Mouse (Mus musculus) ovary, postnatal 10 days (tissue): ENCODE data around the gene Cd99l2.
A peak's percentile ranks its signal among the peaks of the same experiment; 100 is the strongest.
"Not testable (repeated sequence)": the region's sequence is repeated elsewhere in the genome, so short reads cannot be mapped to it uniquely, and the experiment has no call there.

Experiments used
- DNase-seq: peaks from one replicate; pipeline ENCODE4 v3.0.0; 2022; ENCODE audit warnings: low spot score

Gene Cd99l2

DNA sequence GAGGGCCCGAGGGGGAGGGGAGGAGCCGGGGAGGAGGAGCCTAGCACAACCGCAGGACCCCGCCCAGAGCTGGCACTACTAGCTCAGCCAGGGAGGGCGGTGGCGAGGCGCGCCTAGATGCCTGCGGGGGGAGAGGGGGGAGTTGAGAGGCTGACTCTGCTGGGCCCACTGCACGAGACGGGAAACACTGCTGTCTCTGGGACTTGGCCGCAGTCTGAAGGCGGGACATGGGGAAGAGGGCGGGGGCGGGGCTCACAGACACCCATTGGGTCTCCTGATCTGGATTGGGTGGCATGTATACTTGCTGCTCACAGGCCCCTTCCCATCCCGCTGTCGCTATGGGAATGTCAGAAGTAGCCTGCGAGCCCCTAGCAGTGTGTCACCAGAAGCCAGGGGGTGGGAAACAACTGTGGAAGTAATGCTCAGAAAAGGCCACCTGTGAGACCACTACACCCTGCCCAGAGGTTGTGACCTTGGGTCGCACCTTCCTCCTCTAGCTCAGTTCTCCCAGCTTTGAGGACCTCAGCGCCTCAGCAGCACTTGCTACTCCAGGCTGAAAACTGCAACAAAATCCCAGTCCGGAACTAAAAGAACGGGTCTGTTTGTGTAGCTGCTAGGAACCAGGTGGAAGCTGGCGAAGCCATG, at the start of gene Cd99l2:
Gene Cd99l2, minus strand, starts transcription at position 216 of the 645 bp plus-strand sequence.
- DNase-seq, result peak; percentile 53

DNA sequence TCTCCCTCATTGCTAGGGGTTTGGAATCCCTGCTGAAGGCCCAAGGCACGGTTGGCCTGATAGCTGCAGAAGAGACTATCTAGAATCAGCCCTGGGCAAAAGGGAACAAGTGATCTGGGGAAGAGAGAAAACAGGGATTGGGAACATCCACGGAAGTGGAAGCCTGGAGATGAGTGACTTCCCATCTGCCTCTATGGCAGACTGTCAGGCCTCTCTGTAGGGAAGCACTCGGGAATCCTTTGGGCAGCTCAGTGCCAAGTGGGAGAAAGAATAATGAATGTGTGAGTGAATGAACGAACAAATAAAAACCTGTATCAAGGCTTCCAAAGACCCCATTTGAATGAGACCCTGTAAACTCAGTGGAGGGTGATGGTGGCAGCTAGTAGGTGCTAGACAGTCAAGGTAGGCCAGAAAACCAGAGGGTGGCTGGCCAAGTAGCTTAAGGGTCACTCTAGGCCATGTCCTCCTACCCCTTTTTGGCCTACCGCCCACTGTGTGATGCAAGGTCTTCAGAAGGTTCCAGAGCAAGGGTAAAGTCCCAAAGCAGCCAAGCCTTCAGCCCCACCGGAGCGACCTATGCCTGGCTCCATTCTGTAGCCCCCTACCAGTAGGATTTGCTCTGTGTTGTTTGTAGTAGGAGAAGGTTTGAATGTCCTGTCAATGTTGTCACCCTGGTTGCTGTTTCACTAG, 48.3 kb upstream of the Cd99l2 start:
- no peak for DNase-seq

DNA sequence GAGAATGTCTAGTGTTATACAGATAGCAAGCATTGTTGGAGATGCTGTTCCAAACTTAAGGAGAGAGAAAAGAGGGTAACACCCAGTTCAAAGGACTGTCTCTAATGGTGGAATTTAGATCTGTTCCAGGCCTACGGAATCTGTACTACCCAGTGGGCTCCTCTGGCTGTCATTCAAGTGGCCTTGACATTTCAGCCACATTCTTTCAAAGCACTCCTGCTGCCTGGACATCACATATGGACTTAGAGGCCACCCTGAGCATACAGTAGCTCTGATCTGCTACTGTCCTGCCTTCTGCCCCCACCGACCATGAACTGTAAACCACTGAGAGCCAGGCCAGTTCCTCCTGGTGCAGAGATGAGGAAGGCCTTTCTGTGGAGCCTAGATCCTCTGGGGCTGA, 45.1 kb upstream of the Cd99l2 start:
- DNase-seq, result no peak

DNA sequence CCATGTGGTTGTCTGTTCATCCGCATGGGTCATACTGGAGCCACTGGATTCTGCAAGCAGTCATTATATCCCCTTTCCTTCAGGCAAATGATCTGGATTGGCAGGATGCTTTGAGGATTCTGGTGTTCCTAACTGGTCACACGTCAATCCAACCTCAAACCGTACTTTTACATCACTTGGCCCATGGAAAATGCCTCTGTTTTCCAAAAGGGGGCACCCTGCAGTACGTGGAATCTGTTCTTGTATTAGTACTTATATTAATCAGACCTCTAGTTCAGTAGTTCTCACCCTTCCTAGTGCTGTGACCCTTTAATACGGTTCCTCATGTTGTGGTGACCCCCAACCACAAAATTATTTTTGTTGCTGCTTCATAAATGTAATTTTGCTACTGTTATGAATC, 41.5 kb upstream of the Cd99l2 start:
- DNase-seq, result no peak

DNA sequence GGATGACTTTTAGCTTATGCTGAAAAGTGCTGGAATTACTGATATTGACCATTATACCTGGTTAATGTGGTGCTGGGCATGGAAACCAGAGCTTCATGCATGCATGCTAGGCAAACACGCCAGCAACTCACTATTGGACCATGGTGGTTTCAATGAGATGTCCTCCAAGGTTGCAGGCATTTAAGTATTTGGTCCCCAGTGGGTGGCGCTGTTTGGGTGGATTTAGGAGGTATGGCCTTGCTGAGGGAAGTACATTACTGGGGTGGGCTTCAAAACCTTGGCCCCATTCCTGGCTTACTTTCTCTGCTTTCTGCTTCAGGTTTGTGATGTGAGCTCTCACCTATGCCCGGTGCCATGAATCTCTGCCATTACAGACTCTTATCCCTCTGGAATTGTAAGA, 40.0 kb upstream of the Cd99l2 start:
- DNase-seq, result no peak

DNA sequence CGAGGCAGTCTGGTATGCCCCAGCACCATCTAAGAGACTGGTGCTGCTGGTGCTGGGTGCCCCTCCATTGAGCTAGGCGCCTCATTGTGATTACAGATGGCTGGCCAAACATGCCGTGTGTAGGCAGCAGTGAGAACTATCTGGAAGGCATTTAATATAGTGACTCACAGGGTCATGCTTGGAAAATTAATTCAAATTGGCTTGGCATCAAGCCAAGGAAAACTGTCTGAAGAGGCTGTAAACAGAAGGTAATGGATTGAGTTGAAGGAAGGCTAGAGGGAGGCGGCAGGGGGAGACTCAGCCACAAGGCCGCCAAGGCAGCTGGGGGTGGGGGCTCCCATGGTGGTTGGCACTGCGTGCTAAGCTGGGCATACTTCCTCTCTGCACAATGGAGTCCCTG, 36.0 kb upstream of the Cd99l2 start:
- no peak for DNase-seq

DNA sequence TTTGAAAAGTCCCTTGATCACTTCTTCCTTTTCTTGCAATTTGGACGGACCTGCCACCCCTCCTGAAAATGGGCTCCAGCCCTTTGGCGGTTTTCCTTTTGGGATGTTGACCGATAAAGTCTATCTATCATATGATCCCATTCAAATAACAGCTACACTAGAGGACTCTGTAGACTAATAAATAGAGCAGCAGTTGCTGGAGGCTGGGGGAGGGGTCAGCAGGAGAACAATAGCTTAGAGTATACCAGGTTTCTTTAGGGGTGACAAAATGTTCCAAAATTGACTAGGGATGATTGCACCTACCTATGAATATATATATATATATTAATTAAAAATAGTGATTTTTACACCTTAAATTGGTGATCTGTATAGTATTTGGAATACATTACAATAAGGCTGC, 35.5 kb upstream of the Cd99l2 start:
- no peak for DNase-seq

DNA sequence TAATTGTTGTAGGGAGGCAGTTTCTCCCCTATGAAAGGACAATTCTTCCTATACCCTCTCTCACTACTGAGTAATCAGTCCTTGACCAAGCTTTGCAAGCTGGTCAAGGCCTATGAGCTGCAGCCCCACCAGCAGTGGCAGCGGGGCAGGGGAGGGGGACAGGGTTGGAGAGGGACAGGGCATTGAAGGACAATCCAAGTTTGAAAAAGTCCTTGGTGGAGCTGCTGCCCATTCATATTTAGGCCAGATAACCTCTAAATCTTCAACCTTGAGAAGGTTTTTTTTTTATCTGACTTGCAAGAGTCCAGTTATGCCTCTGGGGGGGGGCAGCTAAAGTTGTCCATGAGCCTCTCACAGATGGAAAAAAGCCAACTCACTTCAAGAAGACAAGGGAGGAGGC, 34.8 kb upstream of the Cd99l2 start:
- DNase-seq, result no peak

DNA sequence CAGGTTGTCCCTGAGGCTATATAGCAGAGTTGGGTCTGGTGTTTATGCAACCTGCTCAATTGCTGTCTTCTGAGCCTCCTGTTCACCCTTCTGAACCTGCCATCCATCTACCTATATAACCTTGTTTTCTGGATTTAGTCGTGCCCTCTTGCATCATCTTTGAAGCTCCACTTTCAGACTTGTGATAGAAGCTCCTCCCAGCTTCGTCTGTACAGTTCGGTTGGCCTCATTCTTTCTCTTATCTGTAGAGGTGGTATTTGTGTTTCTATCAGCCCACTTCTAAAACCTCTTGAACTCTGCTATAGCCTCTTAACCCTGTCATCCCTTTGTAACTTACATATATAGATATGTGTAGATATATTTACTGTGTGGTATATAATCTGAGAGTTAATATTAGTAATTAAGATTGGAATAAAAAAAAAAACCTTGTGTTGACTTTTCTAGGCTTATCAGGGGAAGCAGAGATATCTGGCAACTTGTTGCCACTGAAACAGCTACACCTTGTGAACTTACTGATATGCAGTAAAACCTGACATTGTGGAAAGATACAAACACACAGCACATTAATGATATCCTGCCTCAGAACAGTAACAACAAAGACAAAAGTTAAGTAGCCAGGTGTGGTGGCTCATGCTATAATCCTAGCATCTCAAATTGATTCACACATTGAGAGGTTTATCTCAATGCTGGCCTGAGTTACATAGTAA, 33.1 kb upstream of the Cd99l2 start:
- DNase-seq, result no peak

DNA sequence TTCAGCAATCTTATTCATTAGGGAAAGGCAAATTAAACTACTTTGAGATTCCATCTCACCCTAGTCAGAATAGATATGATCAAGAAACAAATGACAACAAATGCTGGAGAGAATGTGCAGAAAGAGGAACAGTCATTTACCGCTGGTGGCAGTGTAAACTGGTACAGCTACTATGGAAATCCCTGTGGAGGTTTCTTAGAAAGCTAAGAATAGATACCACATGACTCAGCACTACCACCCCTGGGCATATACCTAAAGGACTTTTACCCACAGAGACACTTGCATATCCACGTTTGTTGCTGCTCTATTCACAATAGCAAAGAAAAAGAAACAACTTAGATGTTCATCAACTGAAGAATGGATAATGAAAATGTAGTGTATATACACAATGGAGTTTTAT, 31.7 kb upstream of the Cd99l2 start:
- no peak for DNase-seq

DNA sequence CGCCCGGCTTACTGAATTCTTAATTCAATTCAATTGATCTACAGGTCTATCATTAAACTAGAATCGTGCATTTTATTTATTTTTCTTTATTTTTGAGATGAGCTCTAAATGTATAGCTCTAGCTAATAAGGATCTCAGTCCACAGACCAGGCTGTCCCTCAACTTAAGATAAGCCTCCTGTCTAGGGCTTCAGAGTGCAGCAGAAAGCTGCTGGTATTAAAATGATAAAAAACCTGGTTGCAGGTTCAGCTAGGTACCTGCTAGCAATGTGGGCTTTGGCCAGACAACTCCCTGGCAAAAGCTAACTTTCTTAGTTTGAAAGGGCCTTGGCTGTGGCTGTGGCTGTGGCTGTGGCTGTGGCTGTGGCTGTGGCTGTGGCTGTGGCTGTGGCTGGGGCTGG, 30.2 kb upstream of the Cd99l2 start:
- DNase-seq, result no peak

DNA sequence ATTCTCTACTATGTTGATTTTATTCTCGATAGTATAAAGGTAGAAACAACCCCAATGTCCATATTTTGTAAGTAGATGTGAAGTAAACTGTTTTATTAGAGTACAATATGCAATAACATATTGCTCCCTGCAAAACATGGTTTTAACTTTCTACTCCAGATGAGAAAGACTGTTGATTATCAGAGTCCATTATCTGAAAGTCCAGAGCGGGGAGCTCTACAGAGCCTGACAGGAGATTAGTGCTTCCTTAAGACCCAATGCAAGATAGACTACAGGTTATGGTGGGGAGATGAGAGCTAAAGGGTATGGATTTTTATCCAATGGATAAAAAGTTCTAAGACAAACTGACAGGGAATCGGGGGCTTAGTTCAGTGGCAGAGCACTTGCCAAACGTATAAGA, 26.6 kb upstream of the Cd99l2 start:
- no peak for DNase-seq

DNA sequence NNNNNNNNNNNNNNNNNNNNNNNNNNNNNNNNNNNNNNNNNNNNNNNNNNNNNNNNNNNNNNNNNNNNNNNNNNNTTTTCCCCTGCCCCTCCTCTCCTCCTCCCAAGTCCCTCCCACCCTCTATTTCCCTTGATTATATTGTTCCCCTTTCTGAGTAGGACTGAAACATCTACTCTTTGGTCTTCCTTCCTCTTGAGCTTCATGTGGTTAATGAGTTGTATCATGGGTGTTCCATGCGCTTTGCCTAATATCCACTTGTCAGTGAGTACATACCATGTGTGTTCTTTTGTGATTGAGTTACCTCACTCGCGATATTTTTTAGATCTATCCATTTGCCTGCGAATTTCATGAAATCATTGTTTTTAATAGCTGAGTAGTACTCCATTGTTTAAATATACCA, 13.9 kb upstream of the Cd99l2 start:
- DNase-seq, result not testable (repeated sequence)

DNA sequence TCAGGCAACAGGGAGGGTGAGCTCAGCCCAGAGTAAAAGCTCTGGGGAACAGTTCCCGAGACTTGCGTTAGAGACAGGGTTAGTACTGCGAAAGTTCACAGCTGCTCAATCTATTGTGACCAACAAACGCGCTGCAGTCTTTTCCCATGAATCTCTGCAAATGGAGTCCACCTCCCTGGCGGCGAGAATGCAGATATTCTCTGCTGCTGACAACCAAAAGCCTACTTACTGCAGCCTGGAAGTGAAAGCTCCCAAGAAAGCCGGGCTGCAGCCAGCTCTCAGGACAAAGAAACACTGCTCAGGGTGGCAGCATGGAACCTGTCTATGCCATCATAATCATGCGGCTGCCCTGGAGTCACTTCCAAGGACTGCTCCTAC, 619 bp upstream of the Cd99l2 start:
- no peak for DNase-seq

DNA sequence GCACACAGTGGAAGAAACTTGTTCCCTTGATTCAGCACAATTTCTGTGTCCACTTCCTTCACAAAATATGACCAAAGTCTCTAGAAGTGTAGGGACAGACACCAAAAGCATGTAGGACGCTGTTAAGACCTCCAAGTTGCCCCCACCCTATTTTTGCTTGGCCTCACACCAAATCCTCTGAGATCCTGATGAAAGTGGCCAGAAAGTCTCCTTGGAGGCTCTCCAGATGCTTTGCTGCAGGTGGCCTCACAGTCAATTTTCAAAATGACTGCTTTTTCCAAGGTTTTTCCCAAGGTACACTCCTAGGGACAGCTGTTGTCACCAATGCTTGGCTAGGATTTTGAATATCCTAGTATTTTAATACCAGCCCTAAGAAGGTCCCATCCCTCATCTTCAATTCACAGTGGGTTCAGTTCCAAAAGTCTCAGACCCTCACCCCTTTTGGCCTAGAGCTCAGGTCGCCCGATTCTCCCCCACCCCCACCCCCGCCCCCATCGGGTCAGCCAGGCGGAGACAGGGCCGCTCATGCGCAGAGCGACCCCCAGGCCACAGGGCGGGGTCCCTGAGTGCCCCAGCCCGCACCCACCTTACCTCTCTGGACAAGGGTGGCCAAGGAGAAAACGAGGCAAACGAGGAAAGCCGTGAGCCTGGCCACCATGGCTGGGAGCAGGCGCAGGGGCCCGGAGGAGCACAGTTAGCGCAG, 567 bp downstream of the Cd99l2 start:
- DNase-seq, result no peak

DNA sequence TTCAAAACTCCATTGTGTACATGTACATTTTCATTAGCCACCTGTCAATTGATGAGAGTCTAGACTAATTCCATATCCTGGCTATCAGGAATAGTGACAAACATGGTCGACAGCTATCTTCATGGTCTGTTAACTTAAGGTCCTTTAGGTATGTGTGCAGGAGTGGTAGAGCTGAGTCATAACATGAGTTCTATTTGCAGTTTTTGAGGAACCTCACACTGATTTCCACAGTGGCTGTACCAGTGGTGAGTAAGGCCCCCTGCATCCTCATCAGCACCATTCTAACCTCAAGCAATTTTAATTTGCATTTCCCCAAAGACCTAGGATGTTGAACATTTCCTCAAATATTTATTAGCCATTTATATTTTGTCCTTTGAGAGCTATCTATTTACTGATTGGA, 3.3 kb downstream of the Cd99l2 start:
- no peak for DNase-seq

DNA sequence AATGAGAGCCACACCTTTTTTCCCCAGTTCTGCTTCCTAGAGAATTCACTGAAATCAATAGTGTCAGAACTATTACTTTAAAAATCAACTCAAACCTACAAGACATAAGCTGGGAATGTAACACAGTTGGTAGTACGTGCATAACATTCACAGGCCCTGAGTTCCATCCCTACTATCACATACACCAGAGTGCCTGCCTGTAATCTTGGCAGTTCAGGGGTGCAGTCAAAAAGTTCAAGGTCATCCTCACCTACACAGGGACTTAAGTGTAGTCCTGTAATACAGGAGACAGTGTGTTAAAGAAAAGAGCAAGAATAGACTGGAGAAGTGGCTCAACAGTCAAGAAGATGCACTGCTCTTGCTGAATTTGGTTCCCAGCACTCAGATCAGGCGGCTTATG, 10.4 kb downstream of the Cd99l2 start:
- no peak for DNase-seq

DNA sequence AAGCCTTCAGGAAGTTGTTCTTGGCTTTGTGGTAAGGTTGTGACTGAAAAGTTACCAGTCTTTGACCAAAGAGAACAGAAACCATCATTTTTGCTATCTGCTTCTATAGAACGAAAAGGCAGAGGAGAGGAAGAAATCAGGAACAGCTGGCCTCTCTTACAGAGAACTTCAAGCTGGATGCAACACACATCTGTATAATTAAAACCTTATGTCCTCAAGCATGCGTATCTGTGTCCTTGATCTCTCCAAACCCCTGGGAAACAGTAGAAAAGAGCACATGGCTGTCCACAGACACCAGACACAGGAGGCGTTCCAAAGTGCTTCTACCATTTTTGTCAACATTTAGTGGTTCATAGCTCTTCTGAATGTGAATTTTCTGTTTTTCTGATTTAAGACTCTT, 16.7 kb downstream of the Cd99l2 start:
- no peak for DNase-seq

DNA sequence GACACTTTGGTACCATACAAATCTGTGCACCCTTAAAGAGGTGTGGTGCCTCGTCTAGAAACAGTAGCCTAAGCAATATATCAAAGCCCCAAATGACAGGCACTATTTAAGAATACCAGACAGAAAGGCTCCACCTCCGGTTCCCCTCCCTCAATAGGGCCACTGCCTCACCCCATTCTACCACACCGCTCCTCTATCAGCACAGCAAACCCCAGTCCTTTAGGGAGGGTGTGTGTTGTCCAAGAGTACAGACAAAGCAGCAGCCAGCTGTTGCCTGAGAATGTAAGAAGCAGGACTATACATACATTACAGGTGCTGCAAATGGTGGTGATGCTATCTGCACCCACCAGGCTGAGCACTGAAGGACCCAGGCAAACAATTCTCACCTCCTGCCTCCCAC, 17.2 kb downstream of the Cd99l2 start:
- DNase-seq, result no peak

DNA sequence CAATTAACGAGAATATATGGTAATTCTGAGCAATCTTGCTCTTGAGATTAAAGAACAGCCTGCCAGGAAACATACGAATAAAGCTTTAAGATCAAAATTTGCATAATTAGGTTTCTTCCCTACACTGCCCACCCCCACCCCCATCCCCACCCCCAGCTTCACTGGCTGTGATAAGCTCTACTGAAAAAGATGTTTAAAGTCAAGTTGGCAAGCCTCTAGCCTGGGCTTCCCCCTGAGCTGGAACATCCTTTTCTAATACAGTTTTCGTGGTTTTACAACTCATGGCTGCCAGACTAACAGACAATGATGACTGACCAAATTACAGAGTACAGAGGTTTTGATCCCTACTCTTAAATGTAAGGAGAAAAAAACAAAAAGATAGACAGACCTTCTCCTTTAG, 17.6 kb downstream of the Cd99l2 start:
- no peak for DNase-seq

DNA sequence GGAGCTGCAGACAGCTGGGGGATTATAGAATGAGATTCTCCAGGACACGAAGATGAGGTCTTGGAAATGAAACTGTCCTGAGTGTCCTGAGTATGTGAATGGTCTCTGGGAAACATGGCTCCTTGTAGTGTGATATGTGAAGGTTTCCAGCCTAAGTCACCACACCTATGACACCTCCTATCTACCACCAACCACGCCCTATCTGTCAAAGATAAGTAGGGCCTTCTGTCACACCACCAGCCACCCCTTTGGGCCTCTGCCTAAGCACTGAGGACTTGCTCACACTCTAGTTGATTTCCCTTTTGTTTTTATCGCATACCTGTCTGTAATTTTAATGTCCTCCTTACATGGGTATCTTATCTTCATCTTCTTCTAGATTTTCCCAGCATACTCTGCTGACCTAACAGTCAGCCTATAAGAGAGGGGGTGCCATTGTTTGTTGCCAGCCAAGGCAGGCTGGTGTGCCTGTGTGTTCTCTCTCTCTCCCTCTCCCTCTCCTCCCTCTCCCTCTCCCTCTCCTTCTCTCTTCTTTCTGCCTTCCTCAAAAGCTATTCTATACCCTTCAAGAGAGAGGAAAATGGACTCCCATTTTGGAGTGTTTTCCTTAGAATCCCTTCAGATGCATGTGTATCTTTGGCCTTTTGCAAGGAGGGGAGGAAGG, 18.2 kb downstream of the Cd99l2 start:
- DNase-seq, result no peak

DNA sequence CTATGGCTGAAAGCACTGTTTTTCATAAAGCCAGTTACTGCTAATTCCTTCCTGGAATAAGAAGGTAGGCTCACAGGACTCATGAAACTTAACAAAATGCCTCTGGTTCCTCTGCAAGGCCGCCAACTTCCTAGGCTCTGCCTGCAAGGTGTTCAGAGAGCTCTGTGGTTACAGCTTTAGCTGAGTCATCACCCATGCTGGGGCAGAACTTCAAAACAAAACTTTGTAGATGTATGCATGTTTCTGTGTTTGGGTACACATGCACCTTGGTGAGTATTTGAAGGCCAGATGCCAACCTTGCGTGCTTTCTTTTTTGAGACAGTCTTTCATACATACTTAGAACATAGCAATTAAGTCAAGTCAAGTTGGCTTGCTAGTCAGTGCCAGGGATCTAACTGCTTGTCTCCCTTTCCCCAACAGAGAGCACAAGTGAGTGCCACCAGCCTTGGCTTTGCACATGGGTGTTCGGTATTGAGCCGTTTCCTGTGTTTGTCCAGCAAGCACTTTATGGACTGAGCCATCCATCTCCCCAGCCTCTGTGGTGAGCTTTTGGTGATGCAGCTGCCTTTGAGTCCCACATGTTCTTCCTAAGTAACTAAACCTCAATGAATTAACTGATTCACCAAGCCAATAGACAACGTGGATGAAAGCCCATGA, 23.9 kb downstream of the Cd99l2 start:
- DNase-seq, result no peak
